In genomic region chr12:28120106-28120505, GRCm38 (mm10) we compare ENCODE assay signal across 17 mouse cellular contexts.
DNase-seq lines count a peak whose midpoint lies in the region; ATAC-seq lines count a peak whose summit lies in the region.
"Had no signal": no experiment of that assay in that cellular context is flagged by ENCODE, and none has a peak within 500 bp of the region (broad histone marks: within the 10 kb centered on the region; RNA-seq: fewer than 3 reads in every experiment).

No protein-coding gene starts in this region.

- H3K4me3 ChIP-seq in lung, embryonic 16.5 days (ENCODE audit: low read length): no peak overlapping the region

- peak; percentile 14 to 20 for DNase-seq in heart, postnatal 10 days
- DNase-seq in heart, postnatal 4 days: no peak
- peak; percentile 9 for DNase-seq in retina, embryonic 14.5 days (ENCODE audit: low spot score)
- no peak for DNase-seq in retina, postnatal 1 day
- DNase-seq in embryo, embryonic 10.5 days (ENCODE audit: low spot score): no peak
- DNase-seq in cerebellum, postnatal 4 days (ENCODE audit: low spot score in 2 of 2): no peak
- DNase-seq: adrenal gland, postnatal 36 days; cerebellum, adult 9-11 months; embryo, embryonic 11 days; gastrocnemius, postnatal 36 days; kidney, postnatal 4 days; right cerebral cortex, postnatal 14 days; thymus, postnatal 14 days had no signal

- no peaks in the 10 kb centered on the region for H3K27me3 ChIP-seq in lung, embryonic 16.5 days (ENCODE audit: control insufficient read depth, insufficient read depth, low read depth, low read length)

- H3K4me1 ChIP-seq in lung, embryonic 16.5 days (replicated peaks; ENCODE audit: control insufficient read depth, insufficient read depth, low read length): peaks cover 12% of the 10 kb centered on the region; the same call in 1 of the 2 replicates

- WGBS in lung, embryonic 16.5 days: 33% methylated on average over 3 of the region's 3 CpGs

- H3K36me3 ChIP-seq in lung, embryonic 16.5 days (ENCODE audit: control insufficient read depth, insufficient read depth, low read length): no peaks in the 10 kb centered on the region

- H3K9me3 ChIP-seq in lung, embryonic 16.5 days (ENCODE audit: control insufficient read depth, low read length): no peaks in the 10 kb centered on the region

- peak; percentile 99 for ATAC-seq in lung, embryonic 16.5 days (ENCODE audit: low read depth)
- ATAC-seq: forebrain, embryonic 14.5 days; midbrain, embryonic 16.5 days had no signal

- peak overlapping the region; percentile 75 for H3K27ac ChIP-seq in lung, embryonic 16.5 days (ENCODE audit: low read length)

- H3K9ac ChIP-seq in lung, embryonic 16.5 days (ENCODE audit: low read length): no peak overlapping the region

- H3K4me2 ChIP-seq in lung, embryonic 16.5 days (ENCODE audit: low read depth, low read length): no peak overlapping the region
- H3K4me2 ChIP-seq: liver, embryonic 11.5 days had no signal

- intact Hi-C loops in heart, postnatal 10 days (cut with DNase I): no loop called here

Comparison
In these comparisons a context has a peak if more than half of its experiments do, and no peak if none do; other contexts are left out.
1. DNase-seq: peak in heart, postnatal 10 days (2 of 2) and retina, embryonic 14.5 days (single experiment); none in heart, postnatal 4 days (single experiment), retina, postnatal 1 day (single experiment), embryo, embryonic 10.5 days (single experiment) and cerebellum, postnatal 4 days (0 of 2).